Mouse (Mus musculus): ENCODE data around the gene Psen2. TPM values are rescaled to one million over a fixed set of nuclear protein-coding genes. Genes with fewer than 3 reads are reported as not detected.

Gene Psen2
- polyA plus RNA-seq, 1 experiment from 2014 or later: 18.8 TPM

DNA sequence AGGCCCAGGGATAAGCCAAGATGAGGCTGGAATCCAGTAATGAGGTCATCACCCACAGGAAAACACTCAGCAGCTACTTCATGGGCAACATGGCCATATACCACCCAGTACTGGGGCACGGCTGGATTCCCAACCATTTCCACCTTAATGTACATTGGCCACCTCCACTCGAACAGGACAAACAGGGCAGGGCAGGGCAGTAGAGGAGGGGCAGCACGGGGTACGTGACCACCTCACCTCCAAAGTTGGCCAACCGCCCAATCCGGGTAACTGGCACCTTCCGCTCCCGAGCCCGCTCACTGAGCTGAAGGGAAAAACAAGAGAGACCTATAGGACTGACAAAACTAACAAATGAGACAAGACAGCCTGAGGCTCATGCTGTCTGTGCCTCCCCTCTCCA is 84.9 kb downstream of the Psen2 start:
- H3K27me3 ChIP-seq (replicated peaks; ENCODE audit: control insufficient read depth, insufficient read depth, low read length): no peaks in the 10 kb centered on the region
- no peak overlapping the region for H3K4me2 ChIP-seq (ENCODE audit: low read depth, low read length)
- no peaks in the 10 kb centered on the region for H3K9me3 ChIP-seq (ENCODE audit: control insufficient read depth, low read length)
- no peak overlapping the region for H3K4me3 ChIP-seq (ENCODE audit: low read depth, low read length)
- WGBS: 84% methylated on average over 9 of the region's 9 CpGs
- DNase-seq (ENCODE audit: low spot score): no peak
- H3K9ac ChIP-seq (ENCODE audit: low read depth, low read length): no peak overlapping the region
- no peaks in the 10 kb centered on the region for H3K36me3 ChIP-seq (ENCODE audit: control insufficient read depth, insufficient read depth, low read length)
- no peak overlapping the region for H3K27ac ChIP-seq (replicated peaks; ENCODE audit: low read depth, low read length)
- H3K4me1 ChIP-seq (ENCODE audit: control insufficient read depth, insufficient read depth, low read length): no peaks in the 10 kb centered on the region
- no peak for ATAC-seq (ENCODE audit: low read depth)

Other genes starting within 250 kb of the Psen2 start
- gene Coq8a, start 63.8 kb downstream of the Psen2 start, polyA plus RNA-seq (2014; fragmentation: Nextera tagmentation; extraction: Ambion mirVana): 15.8 and 24.7 TPM in 2 replicates
- 7.4 and 7.6 TPM in 2 replicates for gene Itpkb, start 67.0 kb upstream of the Psen2 start, polyA plus RNA-seq (2014; fragmentation: Nextera tagmentation; extraction: Ambion mirVana)
- gene Stum, start 220.1 kb upstream of the Psen2 start, polyA plus RNA-seq (2014; fragmentation: Nextera tagmentation; extraction: Ambion mirVana): 4.0 and 5.3 TPM in 2 replicates